Mouse (Mus musculus) spleen, adult 2 months (tissue): ENCODE results near the gene Sar1b.

Experiments used
- CTCF ChIP-seq: fragments of 200-500 bp; IDR thresholded peaks from 2 replicates; pipeline ENCODE4 v1.5.1; 2011; ENCODE audit warnings: mild to moderate bottlenecking, inconsistent platforms; ENCODE audit not compliant: insufficient read depth, insufficient read length, insufficient replicate concordance; ENCODE audit errors: extremely low read depth
- POLR2A ChIP-seq: fragments of 200-500 bp; IDR thresholded peaks from 2 replicates; pipeline ENCODE4 v1.6.1; 2011; ENCODE audit warnings: low read depth, low read length, inconsistent platforms

DNA sequence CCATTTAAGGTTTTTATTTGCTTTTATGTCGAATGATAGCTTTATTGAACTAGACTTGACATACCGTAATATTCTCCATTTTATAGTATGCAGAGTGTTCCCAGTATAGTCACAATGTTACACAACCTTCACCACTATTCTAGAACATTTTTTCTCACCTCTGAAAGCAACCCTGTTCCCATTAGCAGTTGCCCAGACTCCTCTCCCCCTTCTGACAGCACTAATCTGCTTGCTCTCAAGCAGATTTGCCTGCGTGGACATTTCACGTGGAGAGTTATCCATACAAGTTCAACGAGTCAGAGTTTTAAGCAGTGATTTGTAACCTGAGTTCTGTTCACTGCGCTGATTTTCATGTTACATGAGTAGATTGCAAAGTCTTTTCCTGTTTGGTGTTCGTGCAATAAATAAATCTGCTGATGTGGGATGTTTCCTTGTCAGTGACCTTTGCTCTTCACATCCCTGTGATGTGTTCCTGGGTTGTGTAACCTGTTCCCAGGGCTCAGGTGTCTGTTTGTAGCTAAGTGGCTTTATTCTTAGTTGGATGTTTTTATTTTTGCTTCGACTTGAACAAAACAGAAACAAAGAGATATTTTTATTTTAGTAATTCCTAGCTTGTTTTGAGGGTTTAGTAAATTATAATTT lies 4.2 kb downstream of the Sar1b start:
- TF ChIP-seq CTCF (no peak), POLR2A (no peak)
